Mouse (Mus musculus) embryonic facial prominence, embryonic 15.5 days (tissue): ENCODE data around the gene Itpr3. TPM values are rescaled to one million over a fixed set of nuclear protein-coding genes. Genes with fewer than 3 reads are reported as not detected.

Experiments used
- ATAC-seq: fragments of 200-750 bp; cut with Nextera tagmentation; 2 replicates; pipeline ENCODE4 v1.8.0; 2017; ENCODE audit warnings: low read depth, moderate TSS enrichment; ENCODE audit not compliant: insufficient number of reproducible peaks, low FRiP score, low TSS enrichment
- H3K27ac ChIP-seq: fragments of 300-500 bp; sonication (generic); replicated peaks from 2 replicates; pipeline ENCODE4 v1.5.1; 2015; ENCODE audit warnings: mild to moderate bottlenecking, inconsistent platforms
- H3K27me3 ChIP-seq: fragments of 300-500 bp; sonication (generic); 2 replicates; pipeline ENCODE4 v1.6.1; 2015; ENCODE audit warnings: inconsistent platforms
- H3K36me3 ChIP-seq: fragments of 300-500 bp; sonication (generic); 2 replicates; pipeline ENCODE4 v1.6.1; 2015; ENCODE audit warnings: mild to moderate bottlenecking, inconsistent platforms
- H3K4me1 ChIP-seq: fragments of 300-500 bp; sonication (generic); 2 replicates; pipeline ENCODE4 v1.6.1; 2015; ENCODE audit warnings: inconsistent platforms
- H3K4me2 ChIP-seq: fragments of 300-500 bp; sonication (generic); replicated peaks from 2 replicates; pipeline ENCODE4 v1.6.1; 2015; ENCODE audit warnings: mild to moderate bottlenecking, inconsistent platforms
- H3K4me3 ChIP-seq: fragments of 300-500 bp; sonication (generic); replicated peaks from 2 replicates; pipeline ENCODE4 v1.5.1; 2015; ENCODE audit warnings: mild to moderate bottlenecking, inconsistent platforms
- H3K9ac ChIP-seq: fragments of 300-500 bp; sonication (generic); 2 replicates; pipeline ENCODE4 v1.6.1; 2015; ENCODE audit warnings: inconsistent platforms
- H3K9me3 ChIP-seq: fragments of 300-500 bp; sonication (generic); replicated peaks from 2 replicates; pipeline ENCODE4 v1.6.1; 2016; ENCODE audit warnings: inconsistent platforms
- WGBS: fragments of 180-500 bp; shearing (Covaris S2); methylation state at CpG from one replicate; pipeline ENCODE4 v1.1.7; 2015; 5-methylcytosine and 5-hydroxymethylcytosine counted together
- polyA plus RNA-seq: library from polyadenylated mRNA; unstranded; fragments of >200 nt; fragmentation: Nextera tagmentation; extraction: Ambion mirVana; gene quantifications from 2 replicates; pipeline ENCODE4 v1.2.1, GENCODE M21; 2015

Gene Itpr3
- polyA plus RNA-seq, 1 experiment from 2014 or later, result 5.3 TPM

DNA sequence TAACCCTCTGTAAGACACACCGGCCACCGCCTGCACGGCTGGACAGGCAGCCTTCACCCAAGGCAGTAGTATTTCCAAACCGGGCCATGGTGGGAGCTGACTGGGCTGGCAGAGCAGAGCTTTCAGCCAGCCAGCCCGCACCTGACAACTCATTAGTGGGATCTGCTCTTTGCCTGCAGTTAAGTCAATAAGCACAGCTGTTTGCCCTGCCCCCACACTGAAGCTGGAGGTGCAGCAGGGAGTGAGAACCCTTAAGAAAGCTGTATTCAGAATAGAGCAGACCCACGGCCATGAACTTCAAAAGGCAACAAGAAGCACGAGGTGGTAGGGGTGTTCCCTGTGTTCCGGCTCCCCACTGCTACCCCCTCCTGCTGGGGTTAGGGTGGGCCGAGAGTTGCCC is 73.1 kb downstream of the Itpr3 start:
- Histone ChIP-seq H3K27ac (no peak overlapping the region), H3K9ac (no peak overlapping the region), H3K9me3 (no peaks in the 10 kb centered on the region), H3K27me3 (no peaks in the 10 kb centered on the region), H3K4me3 (no peak overlapping the region), H3K4me2 (no peak overlapping the region), H3K4me1 (peaks cover 52% of the 10 kb centered on the region), H3K36me3 (peaks cover 8% of the 10 kb centered on the region; the same call in 1 of the 2 replicates)
- 57% methylated on average over 9 of the region's 9 CpGs for WGBS
- ATAC-seq, result no peak

DNA sequence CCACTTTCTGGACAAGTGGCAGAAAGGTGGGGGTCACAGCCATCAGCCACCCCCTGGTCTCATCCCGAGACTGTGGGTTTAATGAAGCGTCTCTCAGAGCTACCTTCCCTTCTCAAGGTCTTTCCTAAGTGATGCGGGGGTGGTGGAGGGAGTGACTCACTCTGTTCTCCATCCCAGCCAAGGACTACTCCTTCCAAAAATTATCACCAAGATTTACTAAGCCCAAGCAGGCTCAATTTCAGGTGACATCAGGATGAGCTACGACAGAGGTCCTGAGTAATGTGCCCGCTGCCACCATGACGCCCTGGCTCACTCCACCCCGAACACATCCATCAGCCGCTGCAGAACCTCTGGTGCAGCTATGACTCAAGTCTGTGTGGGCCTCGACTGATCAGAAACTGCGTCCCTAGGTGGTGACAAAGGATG is 74.1 kb downstream of the Itpr3 start:
- no peak overlapping the region for H3K4me3 ChIP-seq
- ATAC-seq, result no peak
- no peak overlapping the region for H3K9ac ChIP-seq
- H3K4me2 ChIP-seq, result no peak overlapping the region
- H3K36me3 ChIP-seq, result 0 out of 2 replicates have a peak, but pooled peaks cover 3% of the 10 kb centered on the region
- H3K9me3 ChIP-seq, result no peaks in the 10 kb centered on the region
- 79% methylated on average over 10 of the region's 10 CpGs for WGBS
- H3K4me1 ChIP-seq, result peaks cover 49% of the 10 kb centered on the region
- no peaks in the 10 kb centered on the region for H3K27me3 ChIP-seq
- no peak overlapping the region for H3K27ac ChIP-seq

DNA sequence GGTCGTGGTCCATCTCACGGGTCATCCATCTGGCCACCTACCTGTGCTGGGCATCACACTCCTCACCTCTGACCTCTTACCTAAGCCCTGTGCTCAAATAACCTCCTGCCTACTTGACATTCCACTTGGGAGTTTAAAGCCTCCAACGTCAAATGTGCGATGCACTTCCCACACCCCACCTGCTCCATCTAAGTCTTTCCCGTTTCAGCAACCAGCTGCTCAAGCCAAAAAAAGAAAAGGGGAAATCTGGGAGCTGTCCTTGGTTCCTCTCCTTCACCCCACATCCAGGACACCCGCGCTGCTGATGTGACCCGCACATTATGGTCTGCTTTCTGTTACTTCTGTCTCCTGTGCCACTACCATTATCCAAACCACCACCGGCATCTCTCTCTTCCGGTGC is 75.1 kb downstream of the Itpr3 start:
- 82% methylated on average over 10 of the region's 10 CpGs for WGBS
- H3K27me3 ChIP-seq, result no peaks in the 10 kb centered on the region
- no peaks in the 10 kb centered on the region for H3K9me3 ChIP-seq
- H3K4me2 ChIP-seq, result no peak overlapping the region
- H3K4me1 ChIP-seq, result peaks cover 49% of the 10 kb centered on the region
- ATAC-seq, result no peak
- H3K27ac ChIP-seq, result no peak overlapping the region
- 0 out of 2 replicates have a peak, but pooled peaks cover 3% of the 10 kb centered on the region for H3K36me3 ChIP-seq
- no peak overlapping the region for H3K4me3 ChIP-seq
- no peak overlapping the region for H3K9ac ChIP-seq

DNA sequence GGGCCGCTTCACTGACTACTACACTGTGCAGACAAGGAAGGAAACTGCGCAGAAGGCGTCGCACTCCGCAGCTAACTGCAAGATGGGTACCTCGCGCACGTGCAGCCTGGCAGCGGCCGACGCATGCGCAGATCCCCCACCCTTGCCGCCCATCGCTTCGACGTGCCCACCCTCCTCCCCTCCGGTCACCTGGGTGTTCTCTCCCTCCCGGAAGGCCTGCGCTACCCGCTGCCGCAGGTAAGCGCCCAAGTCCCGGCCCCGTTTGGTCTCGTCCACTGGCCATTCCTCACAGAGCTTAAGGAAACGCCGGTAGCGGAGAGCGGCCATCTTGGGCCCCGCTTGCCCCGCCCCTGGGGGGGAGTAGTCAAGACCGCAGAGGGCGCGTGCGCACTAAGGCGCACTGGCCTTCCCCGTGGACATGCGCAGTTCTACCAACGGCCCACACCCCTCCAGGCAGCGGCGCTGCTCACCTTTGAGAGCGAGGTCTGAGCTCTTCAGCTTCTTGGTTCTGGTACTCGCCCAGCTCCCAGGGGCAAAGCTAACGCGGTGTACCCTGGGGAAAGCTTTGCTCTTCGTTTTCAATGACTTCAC is 76.5 kb downstream of the Itpr3 start, which contains the start of gene Uqcc2:
TSS of gene Uqcc2 (minus strand) at position 366 of the 591 bp plus-strand sequence.
- WGBS, result under 1% methylated on average over 46 of the region's 46 CpGs
- Histone ChIP-seq H3K27ac (peak within 1 kb of the TSS; percentile 76), H3K4me1 (peaks cover 54% of the 10 kb centered on the region)

DNA sequence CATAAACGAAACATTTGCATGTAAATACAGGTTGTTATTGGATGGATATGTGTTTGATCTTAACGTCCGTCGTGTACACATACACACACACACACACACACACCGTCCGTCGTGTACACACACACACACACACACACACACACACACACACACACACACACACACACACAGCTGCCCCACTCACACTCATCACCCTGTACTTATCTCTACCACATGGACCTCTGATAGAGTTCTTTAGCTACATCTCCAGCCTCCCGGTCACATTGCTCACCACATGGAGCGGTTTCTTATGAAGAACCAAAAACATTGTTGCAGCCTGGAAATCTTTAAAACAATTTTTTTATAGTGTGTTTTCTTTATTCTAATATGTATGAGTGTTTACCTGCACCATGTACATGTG is 77.1 kb downstream of the Itpr3 start:
- Histone ChIP-seq H3K9me3 (no peaks in the 10 kb centered on the region), H3K4me1 (peaks cover 56% of the 10 kb centered on the region), H3K4me3 (peak overlapping the region; percentile 82), H3K36me3 (no peaks in the 10 kb centered on the region), H3K27me3 (no peaks in the 10 kb centered on the region), H3K9ac (peak overlapping the region; percentile 71), H3K27ac (0 out of 2 replicates have a peak overlapping the region, but pooled peaks have one; percentile 39), H3K4me2 (peak overlapping the region; percentile 54)
- 19% methylated on average over 9 of the region's 9 CpGs for WGBS
- ATAC-seq, result no peak

More for the DNA sequence above, 76.5 kb downstream of the Itpr3 start, which contains the start of gene Uqcc2:
- Histone ChIP-seq H3K9ac (peak within 1 kb of the TSS; percentile 71), H3K9me3 (no peaks in the 10 kb centered on the region), H3K4me3 (peak within 1 kb of the TSS; percentile 82), H3K27me3 (no peaks in the 10 kb centered on the region), H3K36me3 (no peaks in the 10 kb centered on the region), H3K4me2 (peak within 1 kb of the TSS; percentile 54)
- ATAC-seq, result peak; percentile 93

DNA sequence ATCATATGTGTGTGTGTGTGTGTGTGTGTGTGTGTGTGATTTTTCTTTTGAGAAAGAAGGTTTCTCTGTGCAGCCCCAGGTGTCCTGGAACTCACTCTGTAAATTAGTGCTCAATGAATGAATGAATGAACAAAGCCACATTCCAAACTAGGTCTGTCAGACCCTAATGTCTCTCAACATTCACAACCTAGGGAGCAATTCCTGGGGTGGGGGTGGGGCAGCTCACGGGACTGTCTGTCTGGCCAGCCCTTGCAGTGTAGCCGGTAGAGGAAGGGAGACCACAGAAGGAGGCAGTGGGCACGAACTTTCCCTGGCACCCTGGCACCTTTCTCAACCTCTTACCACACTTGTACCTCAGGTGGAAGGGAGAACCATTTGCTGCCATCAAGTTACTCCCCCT is 77.6 kb downstream of the Itpr3 start:
- WGBS, result 29% methylated on average over 3 of the region's 3 CpGs
- Histone ChIP-seq H3K4me2 (no peak overlapping the region), H3K4me1 (peaks cover 56% of the 10 kb centered on the region), H3K9me3 (no peaks in the 10 kb centered on the region), H3K4me3 (no peak overlapping the region), H3K9ac (no peak overlapping the region), H3K36me3 (no peaks in the 10 kb centered on the region), H3K27me3 (no peaks in the 10 kb centered on the region), H3K27ac (no peak overlapping the region)
- no peak for ATAC-seq

DNA sequence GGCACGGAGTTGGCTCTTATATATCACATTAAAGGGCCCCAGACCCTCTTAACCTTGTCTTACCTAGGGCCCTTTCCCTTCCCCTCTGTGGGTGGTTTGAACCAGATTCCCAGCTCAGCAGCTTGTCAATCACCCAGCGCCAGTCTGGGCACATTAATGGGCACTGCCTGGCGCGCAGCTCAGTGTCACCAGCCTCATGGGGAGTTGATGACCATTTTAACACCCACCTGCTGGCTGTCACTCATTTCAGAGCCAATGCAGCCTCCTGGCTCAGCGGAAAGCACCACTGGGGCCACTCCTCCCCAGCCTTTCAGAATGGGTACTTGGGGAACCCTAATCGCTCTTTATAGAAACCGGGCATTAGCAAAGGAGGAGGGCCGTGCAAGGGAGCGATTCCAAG is 81.3 kb downstream of the Itpr3 start:
- Histone ChIP-seq H3K27me3 (no peaks in the 10 kb centered on the region), H3K4me1 (peaks cover 39% of the 10 kb centered on the region), H3K4me3 (no peak overlapping the region), H3K36me3 (no peaks in the 10 kb centered on the region), H3K27ac (no peak overlapping the region), H3K4me2 (no peak overlapping the region), H3K9ac (no peak overlapping the region), H3K9me3 (no peaks in the 10 kb centered on the region)
- no peak for ATAC-seq
- WGBS, result 68% methylated on average over 9 of the region's 9 CpGs

DNA sequence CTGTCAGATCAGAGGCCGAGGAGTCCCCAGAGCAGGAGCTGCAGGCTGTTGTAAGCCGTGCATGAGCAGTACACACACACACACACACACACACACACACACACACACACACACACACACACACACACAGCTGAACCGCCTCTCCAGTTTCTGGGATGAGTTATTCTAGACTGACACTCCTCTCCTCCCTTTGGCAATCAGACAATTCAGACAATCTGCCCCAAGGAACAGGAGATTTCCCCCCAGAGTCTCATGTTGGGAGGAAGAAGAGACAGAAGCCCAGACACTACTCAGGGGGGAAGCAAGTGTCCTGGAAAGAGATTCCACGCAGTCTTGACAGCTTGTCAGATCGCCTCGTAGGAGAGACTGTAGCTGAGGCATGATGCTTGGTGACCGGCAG is 82.2 kb downstream of the Itpr3 start:
- Histone ChIP-seq H3K9me3 (no peaks in the 10 kb centered on the region), H3K4me3 (no peak overlapping the region), H3K27ac (no peak overlapping the region), H3K27me3 (no peaks in the 10 kb centered on the region; the same call in 1 of the 2 replicates), H3K4me1 (peaks cover 42% of the 10 kb centered on the region), H3K36me3 (no peaks in the 10 kb centered on the region), H3K9ac (no peak overlapping the region), H3K4me2 (no peak overlapping the region)
- 29% methylated on average over 7 of the region's 7 CpGs for WGBS
- no peak for ATAC-seq

DNA sequence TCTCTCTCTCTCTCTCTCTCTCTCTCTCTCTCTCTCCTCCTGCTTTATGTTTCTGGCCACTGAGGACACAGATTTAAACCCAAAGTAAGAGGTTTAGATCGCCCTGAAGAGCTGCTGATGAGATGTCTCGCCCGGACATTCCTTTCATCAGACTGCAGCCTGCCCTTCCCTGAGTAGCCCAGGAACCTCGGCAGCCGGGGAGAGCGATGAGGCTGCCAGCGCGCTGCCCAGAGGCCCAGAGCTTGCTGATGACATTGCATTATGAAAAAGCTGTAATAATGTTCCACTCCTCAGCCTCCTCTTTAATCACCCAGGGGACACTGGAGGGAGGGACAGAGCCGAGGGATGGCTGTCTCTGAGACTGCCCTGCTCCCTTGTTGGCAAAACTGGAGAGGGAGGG is 83.2 kb downstream of the Itpr3 start:
- no peak for ATAC-seq
- H3K4me1 ChIP-seq, result peaks cover 38% of the 10 kb centered on the region
- H3K4me2 ChIP-seq, result no peak overlapping the region
- H3K4me3 ChIP-seq, result no peak overlapping the region
- no peaks in the 10 kb centered on the region for H3K9me3 ChIP-seq
- H3K36me3 ChIP-seq, result no peaks in the 10 kb centered on the region
- H3K9ac ChIP-seq, result no peak overlapping the region
- H3K27me3 ChIP-seq, result no peaks in the 10 kb centered on the region; the same call in 1 of the 2 replicates
- 53% methylated on average over 9 of the region's 9 CpGs for WGBS
- no peak overlapping the region for H3K27ac ChIP-seq

DNA sequence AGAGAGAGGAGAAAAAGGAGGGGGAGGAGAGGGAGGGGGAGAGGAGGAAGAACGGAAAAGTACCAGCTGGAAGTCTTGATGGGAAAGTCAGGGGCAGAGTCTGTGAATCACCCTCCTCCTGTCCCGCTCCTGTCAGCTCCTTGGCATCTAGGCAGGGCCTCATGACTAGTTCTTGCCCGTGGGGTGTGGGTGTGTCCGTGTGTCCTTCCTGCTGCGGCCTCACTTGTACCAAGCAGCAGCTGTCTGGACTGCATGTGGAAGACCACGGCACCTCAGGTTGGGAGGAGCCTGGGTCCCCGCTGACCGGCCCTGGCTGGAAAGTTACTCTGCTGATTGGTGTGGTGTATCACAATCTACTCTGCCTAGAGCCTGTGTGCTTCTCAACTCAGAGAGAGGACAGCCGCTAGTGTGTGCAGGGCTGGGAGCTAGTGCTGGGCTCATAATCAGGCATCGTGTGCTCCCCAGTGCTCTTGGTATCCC is 84.9 kb downstream of the Itpr3 start:
- peaks cover 55% of the 10 kb centered on the region for H3K4me1 ChIP-seq
- H3K4me2 ChIP-seq, result no peak overlapping the region
- peak; percentile 29; the same call in 1 of the 2 replicates for ATAC-seq
- H3K27ac ChIP-seq, result peak overlapping the region; percentile 40
- H3K4me3 ChIP-seq, result no peak overlapping the region
- no peak overlapping the region for H3K9ac ChIP-seq
- H3K27me3 ChIP-seq, result no peaks in the 10 kb centered on the region; the same call in 1 of the 2 replicates
- WGBS, result 30% methylated on average over 10 of the region's 10 CpGs
- no peaks in the 10 kb centered on the region for H3K9me3 ChIP-seq
- no peaks in the 10 kb centered on the region for H3K36me3 ChIP-seq

DNA sequence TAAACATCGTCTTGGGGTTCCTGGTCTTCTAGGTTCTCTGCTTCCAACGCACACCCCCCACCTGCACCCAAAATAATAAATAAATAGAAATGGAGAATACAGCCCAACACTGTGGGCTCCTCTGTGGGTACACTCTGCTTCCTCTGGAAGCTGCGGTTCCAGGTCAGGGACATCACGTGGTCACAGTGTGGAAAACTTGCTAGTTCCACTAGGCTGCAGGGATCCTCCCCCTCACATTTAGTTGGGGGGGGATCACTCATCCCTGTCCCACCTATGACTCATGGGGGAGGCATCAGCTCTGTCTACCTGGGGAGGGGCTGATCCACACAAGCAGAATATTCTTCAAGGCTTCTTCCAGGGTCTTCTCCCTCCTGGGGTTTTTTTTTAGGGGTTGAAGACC is 87.0 kb downstream of the Itpr3 start:
- no peak overlapping the region for H3K9ac ChIP-seq

More for the DNA sequence above, 87.0 kb downstream of the Itpr3 start:
- Histone ChIP-seq H3K27ac (no peak overlapping the region), H3K27me3 (no peaks in the 10 kb centered on the region; the same call in 1 of the 2 replicates), H3K4me1 (peaks cover 57% of the 10 kb centered on the region), H3K4me3 (no peak overlapping the region), H3K36me3 (no peaks in the 10 kb centered on the region), H3K4me2 (no peak overlapping the region), H3K9me3 (no peaks in the 10 kb centered on the region)
- no peak for ATAC-seq
- WGBS, result 84% methylated on average over 4 of the region's 4 CpGs
